Mouse (Mus musculus): ENCODE data around the gene Sgsm2.
A peak's percentile ranks its signal among the peaks of the same experiment; 100 is the strongest.

The Sgsm2 gene

DNA sequence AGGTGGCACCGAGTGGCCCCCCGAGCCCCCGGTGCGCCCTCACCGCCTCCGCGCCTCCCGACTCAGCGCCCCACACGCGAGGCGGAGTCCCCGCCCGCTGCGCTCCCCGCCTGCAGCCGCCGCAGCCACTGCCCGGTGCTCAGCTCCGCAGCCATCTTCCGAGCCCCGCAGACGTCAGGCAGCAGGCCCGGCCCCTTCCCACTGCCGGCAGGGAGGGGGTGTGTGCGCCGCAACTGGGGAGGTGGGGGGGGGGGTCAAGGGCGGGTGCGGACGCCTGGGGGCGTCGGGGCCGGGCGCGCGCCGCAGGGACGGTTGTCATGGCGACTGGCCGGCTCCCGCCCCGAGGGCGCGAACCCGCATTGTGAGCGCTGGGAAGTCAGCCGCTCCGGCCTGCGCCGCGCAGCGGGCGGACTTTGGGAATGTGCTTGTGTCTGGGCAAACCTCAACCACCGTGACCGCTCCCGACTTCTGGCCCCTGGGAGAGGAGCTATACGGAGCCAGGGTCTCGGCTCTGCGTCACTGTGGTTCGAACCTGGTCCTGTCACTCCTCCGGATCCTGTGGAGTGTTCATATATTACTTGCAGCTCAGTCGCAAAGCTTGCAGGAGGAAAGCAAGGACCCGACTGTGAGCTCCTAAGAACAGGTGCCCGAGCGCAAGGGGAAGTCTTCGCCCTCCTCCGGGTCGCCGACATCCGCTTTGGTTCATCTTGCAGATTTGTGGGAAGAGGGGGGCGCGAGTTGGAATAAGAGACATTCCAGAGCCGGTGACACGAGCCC is at the start of gene Sgsm2:
Gene Sgsm2, minus strand, starts transcription at position 160 of the 777 bp plus-strand sequence.
- peak; percentile 55 for DNase-seq

GRCm38 (mm10) chr11:74946348-74946747 is 49.5 kb upstream of the Sgsm2 start:
- DNase-seq, result no peak

DNA sequence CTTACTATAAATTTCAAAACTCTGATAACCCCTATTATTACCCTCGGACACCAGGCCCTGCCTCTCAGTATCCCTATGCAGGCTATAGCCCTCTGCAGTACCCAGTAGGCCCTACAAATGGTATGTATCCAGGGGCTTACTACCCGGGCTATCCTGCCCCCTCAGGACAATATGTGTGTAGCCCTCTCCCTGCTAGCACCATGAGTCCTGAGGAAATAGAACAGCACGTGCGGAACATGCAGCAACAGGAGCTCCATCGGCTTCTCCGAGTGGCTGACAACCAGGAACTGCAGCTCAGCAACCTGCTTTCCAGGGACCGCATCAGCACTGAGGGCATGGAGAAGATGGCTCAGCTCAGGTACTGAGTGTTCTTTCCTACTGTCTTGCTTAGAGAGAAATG is 33.5 kb upstream of the Sgsm2 start:
- no peak for DNase-seq

- DNase-seq, result no peak
Measured at GRCm38 (mm10) chr11:74929111-74929510, 32.3 kb upstream of the Sgsm2 start.

DNA sequence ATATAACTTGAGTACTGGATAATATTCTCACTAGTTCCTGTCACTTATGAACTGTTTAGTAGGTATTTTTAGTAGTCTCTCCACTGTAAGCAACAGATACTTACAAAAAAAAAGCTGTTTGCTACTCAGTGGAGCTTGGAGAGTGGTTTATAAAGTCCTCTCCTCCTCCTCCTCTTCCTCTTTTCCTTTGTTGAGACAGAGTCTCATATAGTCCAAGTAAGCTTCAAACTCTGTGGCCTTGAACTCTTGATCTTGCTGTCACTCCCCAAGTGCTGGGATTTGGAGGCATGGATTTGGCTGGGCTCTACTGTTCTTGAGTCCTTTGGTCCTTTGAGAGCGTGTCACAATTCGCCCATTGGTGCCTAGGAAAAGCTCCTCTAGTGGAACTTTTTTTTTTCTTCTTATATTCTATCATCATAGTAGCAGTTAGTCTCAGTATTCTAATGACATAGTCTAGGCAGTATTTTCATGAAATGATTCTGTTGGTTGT is 30.4 kb upstream of the Sgsm2 start:
- no peak for DNase-seq

DNA sequence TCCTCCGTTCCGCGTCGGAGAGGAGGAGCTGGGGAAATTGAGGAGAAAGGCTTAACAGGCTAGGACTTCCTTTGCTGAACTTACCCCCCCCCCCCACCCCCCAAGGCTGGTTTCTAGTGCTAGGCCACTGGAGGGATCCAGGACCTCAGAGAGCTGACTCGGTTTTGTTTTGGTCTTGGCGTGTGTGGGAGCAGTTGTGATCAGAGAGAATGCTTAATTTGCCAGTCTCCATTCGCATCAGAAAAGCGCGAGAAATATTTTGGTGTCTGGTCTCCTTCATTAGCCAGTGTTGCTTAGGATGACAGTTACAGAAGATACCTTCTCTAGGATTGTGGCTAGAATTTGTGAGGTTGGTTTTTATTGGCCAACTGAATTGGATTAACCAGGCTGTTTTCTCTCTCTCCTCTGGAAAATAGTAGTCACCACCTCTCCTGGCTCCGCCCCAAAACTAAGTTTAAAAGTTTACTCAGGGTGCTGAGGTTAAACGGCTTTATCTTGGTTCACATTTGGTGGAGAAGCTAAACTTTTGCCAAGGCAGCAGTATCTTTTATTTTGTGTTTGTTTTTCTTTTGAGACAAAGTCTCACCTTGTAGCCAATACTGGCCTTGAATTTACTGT is 29.6 kb upstream of the Sgsm2 start:
- peak; percentile 19 for DNase-seq

- peak; percentile 92 for DNase-seq
Measured at GRCm38 (mm10) chr11:74925577-74926387, 28.9 kb upstream of the Sgsm2 start, which contains the start of the genes Smg6 and Srr. Gene Smg6, plus strand, starts transcription at chr11:74925823. Gene Srr, minus strand, starts transcription at chr11:74925948.

GRCm38 (mm10) chr11:74924149-74924548 is 27.3 kb upstream of the Sgsm2 start:
- DNase-seq, result peak; percentile 54

GRCm38 (mm10) chr11:74919249-74919648 is 22.4 kb upstream of the Sgsm2 start:
- DNase-seq, result no peak

GRCm38 (mm10) chr11:74912492-74912891 is 15.6 kb upstream of the Sgsm2 start:
- no peak for DNase-seq

GRCm38 (mm10) chr11:74909978-74910377 is 13.1 kb upstream of the Sgsm2 start:
- no peak for DNase-seq

GRCm38 (mm10) chr11:74908618-74909399 is 11.9 kb upstream of the Sgsm2 start:
- no peak for DNase-seq

DNA sequence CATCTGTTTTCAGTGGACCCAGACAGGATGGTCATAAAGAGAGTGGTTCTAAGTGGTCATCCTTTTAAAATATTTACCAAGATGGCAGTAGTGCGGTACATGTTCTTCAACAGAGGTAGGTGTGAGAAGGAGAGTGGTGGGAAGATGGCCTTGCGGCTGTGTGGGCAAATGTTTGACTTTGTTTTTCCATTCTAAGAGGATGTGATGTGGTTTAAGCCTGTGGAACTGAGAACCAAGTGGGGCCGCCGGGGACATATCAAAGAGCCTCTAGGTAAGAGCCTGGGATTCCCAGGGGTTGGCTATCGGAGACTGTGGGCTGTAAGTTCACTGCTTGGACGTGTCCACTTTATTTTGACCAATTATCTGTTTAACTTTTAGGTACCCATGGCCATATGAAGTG is 11.0 kb upstream of the Sgsm2 start:
- DNase-seq, result no peak

- DNase-seq, result no peak
Measured at GRCm38 (mm10) chr11:74902416-74902815, 5.6 kb upstream of the Sgsm2 start.

- DNase-seq, result no peak
Measured at GRCm38 (mm10) chr11:74901555-74901954, 4.7 kb upstream of the Sgsm2 start.

DNA sequence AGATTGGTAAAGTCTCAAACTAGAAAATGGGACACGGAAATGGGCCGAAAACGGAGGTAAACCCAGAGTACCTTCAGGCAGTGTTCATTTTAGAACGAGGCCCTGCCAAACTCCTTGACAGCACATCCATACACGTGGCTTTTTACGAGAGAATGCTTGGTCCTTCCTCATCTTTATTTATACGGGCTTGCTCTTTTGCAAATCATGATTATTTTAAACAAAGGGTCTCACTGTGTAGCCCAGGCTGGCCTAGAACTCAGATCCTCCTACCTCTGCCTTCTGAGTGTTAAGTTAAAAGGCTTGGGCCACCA is 1.6 kb upstream of the Sgsm2 start:
- DNase-seq, result no peak

DNA sequence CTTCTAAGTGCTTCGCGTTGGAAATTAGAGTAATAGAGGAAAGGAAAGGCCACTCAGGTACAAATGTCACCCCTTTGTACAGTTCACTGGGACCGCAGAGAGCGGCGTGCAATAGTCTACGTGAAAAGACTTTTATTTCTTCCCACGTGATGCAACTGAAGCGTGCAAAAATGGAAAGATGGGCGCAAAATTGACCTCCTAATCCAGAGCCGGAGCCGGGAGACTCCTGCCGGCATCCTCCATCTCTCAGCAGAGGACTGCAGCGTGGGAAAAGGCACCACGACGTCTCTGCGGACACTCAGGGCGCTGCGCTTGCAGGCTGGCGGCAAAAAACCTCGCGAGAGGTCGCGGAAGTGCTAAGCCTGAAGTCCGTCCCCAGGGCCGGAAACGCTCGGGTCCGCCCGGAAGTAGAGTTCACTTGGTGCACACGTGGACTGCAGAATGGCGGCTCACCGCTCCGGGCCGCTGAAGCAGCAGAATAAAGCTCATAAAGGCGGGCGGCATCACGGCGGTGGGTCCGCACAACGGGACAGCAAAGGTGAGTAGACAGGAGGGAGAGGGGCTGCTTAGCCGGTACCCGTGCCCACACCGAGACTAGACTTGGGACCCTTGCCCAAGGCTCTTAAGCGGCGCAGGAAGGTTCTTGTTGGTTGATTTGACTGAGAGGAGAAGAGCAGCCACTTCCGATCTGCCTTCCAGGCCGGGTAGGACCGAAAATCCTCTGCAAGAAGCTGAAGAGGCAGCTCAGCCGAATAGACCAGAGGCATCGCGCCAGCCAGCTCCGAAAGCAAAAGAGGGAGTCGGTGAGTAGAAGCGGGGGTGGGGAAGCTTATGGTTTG is 1.0 kb upstream of the Sgsm2 start, which contains the start of gene Tsr1:
Gene Tsr1, plus strand, starts transcription at position 394 of the 839 bp plus-strand sequence.
- DNase-seq, result peak; percentile 87

DNA sequence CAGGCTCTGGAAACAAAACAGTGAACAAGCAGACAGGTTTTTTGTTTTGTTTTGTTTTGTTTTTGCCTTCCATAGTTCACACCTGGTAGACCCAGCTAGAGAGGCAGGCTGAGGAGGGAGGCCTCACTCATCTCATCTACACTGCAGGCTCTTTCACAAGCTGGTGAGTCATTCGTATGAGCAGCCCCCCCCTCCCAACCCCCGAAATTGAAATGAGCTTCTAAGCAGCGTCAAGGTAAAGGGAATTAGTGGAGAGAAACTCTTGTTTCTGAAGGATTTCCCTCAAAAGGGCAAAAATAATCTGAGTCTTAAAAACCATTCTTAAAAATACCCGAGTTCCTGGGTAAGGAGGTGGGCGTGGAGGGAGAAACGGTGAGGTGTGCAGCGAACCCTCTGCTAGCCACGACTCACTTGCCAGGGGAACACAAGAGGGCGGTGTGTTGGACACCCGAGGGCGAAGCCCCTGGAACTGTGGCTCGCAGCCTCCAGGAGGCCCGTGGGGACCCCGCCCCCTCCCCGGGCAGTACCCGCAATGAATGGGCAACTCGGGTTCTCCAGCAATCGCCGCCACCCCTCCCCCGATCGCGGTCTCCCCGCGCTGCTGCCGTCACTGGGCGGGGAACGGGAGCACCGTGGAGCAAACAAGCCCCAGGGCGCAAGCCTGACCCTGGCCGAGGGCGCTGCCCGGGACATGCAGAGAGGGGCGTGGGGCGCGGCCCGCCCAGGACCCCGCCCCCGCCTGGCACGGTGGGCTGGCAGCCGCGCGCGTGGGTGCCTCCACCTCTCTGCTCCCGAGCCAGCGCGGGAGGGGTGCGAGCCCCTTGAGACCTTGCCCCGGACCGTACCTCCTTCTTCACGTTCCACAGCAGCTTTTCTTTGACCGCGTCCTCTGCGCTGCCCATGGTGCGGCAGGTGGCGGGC is 620 bp downstream of the Sgsm2 start:
- DNase-seq, result peak; percentile 64

- DNase-seq, result no peak
Measured at GRCm38 (mm10) chr11:74894619-74895018, 2.2 kb downstream of the Sgsm2 start.

DNA sequence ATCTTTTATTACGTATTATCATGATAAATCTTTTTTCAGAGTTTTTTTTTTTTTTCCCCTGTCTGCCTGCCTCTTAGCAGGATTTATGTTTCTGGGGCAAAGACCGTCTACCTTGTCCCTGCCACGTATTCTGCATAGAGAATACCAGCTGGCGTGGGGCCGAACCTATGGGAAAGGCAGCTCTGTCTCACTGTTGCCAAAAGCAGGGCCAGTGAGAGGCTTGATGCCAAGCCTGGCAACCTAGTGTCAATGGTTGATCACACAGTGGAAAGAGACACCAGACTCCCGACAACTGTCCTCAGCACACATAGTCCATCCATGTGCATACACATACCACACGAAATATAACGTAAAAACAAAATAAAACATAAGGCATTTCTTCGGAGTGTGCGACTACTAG is 13.8 kb downstream of the Sgsm2 start:
- no peak for DNase-seq

DNA sequence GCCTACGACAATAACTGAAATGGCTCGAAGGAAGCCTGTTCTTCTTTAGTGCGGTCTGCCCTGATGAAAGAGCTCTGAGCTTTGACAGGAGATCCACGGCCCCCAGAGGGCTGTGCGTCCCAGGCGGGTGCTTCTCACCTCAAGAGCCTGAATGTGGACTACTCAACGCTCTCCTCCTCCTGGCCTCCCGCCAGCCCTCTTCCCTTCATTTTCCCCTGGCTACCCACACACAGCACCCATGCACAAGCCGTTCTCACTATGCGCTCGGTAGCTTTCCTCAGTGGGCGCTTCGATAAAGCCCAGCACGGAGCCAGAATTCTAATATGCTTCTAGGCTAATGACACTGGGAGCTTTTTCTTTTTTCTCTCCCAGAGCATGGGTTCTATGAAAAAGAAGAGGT is 14.9 kb downstream of the Sgsm2 start:
- no peak for DNase-seq

All from thymus, postnatal 25 days (tissue).